ENCODE assay signal across 8 mouse cellular contexts in the genomic region with DNA sequence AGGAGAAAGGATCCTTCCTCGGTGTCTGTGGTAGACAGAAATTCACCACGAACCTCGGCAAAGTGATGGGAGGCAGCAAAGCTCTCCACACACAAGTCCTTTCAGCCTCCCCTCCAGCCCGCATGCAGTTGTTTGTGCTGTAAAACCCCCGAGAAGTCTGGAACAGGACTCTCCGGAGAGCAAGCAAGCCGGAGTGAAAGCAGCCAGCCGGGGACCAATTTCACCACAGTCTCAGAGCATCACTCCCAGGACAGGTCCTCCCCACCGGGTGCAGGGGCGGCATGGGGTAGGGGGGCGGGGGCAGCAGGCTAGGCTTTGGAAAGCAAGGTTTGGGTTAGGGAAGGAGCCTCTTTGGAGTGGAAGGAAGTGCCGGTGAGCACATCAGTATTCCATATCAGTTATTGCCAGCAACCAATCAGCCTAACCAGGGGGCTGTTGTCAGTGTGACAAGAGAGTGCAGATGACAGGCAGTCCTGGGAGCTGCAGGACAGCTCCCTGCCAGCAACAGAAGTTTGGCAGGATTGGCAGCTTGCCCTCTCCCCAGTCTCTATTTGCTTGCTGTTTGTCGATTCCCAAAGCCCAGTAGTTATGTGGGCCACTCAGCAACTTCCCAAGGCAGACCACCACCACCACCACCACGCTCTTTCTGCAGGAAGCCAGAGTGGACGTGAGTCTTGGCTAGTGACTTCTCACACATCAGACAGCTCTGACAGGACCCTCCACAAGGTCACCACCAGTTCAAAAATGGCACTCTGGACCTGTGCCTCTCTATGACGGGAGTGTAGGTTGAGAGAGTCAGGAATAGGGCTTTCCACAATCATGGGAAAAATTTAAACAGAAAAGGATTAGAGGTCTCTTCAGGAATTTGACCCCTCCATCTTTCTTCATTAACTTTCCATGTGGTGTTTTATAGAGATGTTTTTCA.
DNase-seq lines count a peak whose midpoint lies in the region; ATAC-seq and TF ChIP-seq lines count a peak whose summit lies in the region.

No protein-coding gene starts in this region.

- DNase-seq in kidney, adult 8-10 months, result no peak
- DNase-seq in layer of hippocampus, adult 2 months (ENCODE audit: low spot score in 2 of 2), result peak; percentile 16 to 30
- no peak for DNase-seq in gastrocnemius, postnatal 25 days

- peak overlapping the region; percentile 42 for H3K4me2 ChIP-seq in kidney, embryonic 14.5 days (replicated peaks; ENCODE audit: low read depth, low read length)
- H3K4me2 ChIP-seq in forebrain, embryonic 16.5 days (ENCODE audit: low read length), result peak overlapping the region; percentile 87
- H3K4me2 ChIP-seq in midbrain, embryonic 16.5 days (ENCODE audit: low read length), result peak overlapping the region; percentile 76

- H3K4me3 ChIP-seq in kidney, embryonic 14.5 days (ENCODE audit: low read length), result peak overlapping the region; percentile 38
- peak overlapping the region; percentile 16; the same call in 1 of the 2 replicates for H3K4me3 ChIP-seq in brown adipose tissue, adult 24 weeks (ENCODE audit: insufficient read depth, low read depth, low read length)
- peak overlapping the region; percentile 69 for H3K4me3 ChIP-seq in forebrain, embryonic 16.5 days (replicated peaks; ENCODE audit: low read length)
- peak overlapping the region; percentile 67 for H3K4me3 ChIP-seq in layer of hippocampus, adult 2 months
- peak overlapping the region; percentile 55 for H3K4me3 ChIP-seq in midbrain, embryonic 16.5 days (ENCODE audit: low read depth, low read length)

- H3K9ac ChIP-seq in kidney, embryonic 14.5 days (ENCODE audit: low read depth, low read length), result peak overlapping the region; percentile 60; the same call in 1 of the 2 replicates
- peak overlapping the region; percentile 83 for H3K9ac ChIP-seq in forebrain, embryonic 16.5 days (replicated peaks; ENCODE audit: low read depth, low read length)
- peak overlapping the region; percentile 75 for H3K9ac ChIP-seq in midbrain, embryonic 16.5 days (ENCODE audit: low read depth, low read length)

- no peaks in the 10 kb centered on the region for H3K27me3 ChIP-seq in kidney, embryonic 14.5 days (ENCODE audit: control insufficient read depth, insufficient read depth, low read length)
- no peaks in the 10 kb centered on the region for H3K27me3 ChIP-seq in forebrain, embryonic 16.5 days (replicated peaks; ENCODE audit: control insufficient read depth, insufficient read depth, low read length)
- H3K27me3 ChIP-seq in midbrain, embryonic 16.5 days (ENCODE audit: control insufficient read depth, insufficient read depth, low read depth, low read length), result no peaks in the 10 kb centered on the region

- no peak for TF ChIP-seq CTCF in layer of hippocampus, adult 2 months (conservative IDR thresholded peaks at IDR 0.05)

- no peaks in the 10 kb centered on the region for H3K36me3 ChIP-seq in kidney, embryonic 14.5 days (ENCODE audit: control insufficient read depth, insufficient read depth, low read length)
- no peaks in the 10 kb centered on the region for H3K36me3 ChIP-seq in forebrain, embryonic 16.5 days (ENCODE audit: control insufficient read depth, insufficient read depth)
- H3K36me3 ChIP-seq in midbrain, embryonic 16.5 days (ENCODE audit: control insufficient read depth, insufficient read depth, low read length), result no peaks in the 10 kb centered on the region

- peak; percentile 59 for ATAC-seq in kidney, embryonic 14.5 days (ENCODE audit: low FRiP score, low TSS enrichment)
- peak; percentile 78 for ATAC-seq in forebrain, embryonic 16.5 days
- ATAC-seq in midbrain, embryonic 16.5 days, result peak; percentile 84
- no peak for ATAC-seq in inflammation-experienced regulatory T-cells, adult 6 months

- H3K4me1 ChIP-seq in kidney, embryonic 14.5 days (ENCODE audit: control insufficient read depth, insufficient read depth, low read length), result peaks cover 4% of the 10 kb centered on the region; the same call in 1 of the 2 replicates
- H3K4me1 ChIP-seq in brown adipose tissue, adult 24 weeks (ENCODE audit: control insufficient read depth, insufficient read depth, insufficient read length, low read length), result no peaks in the 10 kb centered on the region
- peaks cover 18% of the 10 kb centered on the region for H3K4me1 ChIP-seq in forebrain, embryonic 16.5 days (replicated peaks; ENCODE audit: control insufficient read depth, insufficient read depth, low read length)
- H3K4me1 ChIP-seq in midbrain, embryonic 16.5 days (ENCODE audit: control insufficient read depth, insufficient read depth, low read length), result peaks cover 19% of the 10 kb centered on the region

- 3% methylated on average over 16 of the region's 16 CpGs for WGBS in kidney, embryonic 14.5 days
- WGBS in forebrain, embryonic 16.5 days, result 3% methylated on average over 16 of the region's 16 CpGs
- WGBS in midbrain, embryonic 16.5 days, result 2% methylated on average over 16 of the region's 16 CpGs

- no peaks in the 10 kb centered on the region for H3K9me3 ChIP-seq in kidney, embryonic 14.5 days (ENCODE audit: control insufficient read depth, low read length)
- no peaks in the 10 kb centered on the region for H3K9me3 ChIP-seq in forebrain, embryonic 16.5 days (ENCODE audit: control insufficient read depth, low read length)
- no peaks in the 10 kb centered on the region for H3K9me3 ChIP-seq in midbrain, embryonic 16.5 days (replicated peaks; ENCODE audit: control insufficient read depth, low read length, poor library complexity, severe bottlenecking)

- H3K27ac ChIP-seq in kidney, embryonic 14.5 days (ENCODE audit: low read depth, low read length), result peak overlapping the region; percentile 71
- H3K27ac ChIP-seq in brown adipose tissue, adult 24 weeks (replicated peaks; ENCODE audit: low read depth, low read length), result no peak overlapping the region
- peak overlapping the region; percentile 88 for H3K27ac ChIP-seq in forebrain, embryonic 16.5 days (ENCODE audit: low read length)
- H3K27ac ChIP-seq in layer of hippocampus, adult 2 months, result peak overlapping the region; percentile 92
- peak overlapping the region; percentile 84 for H3K27ac ChIP-seq in midbrain, embryonic 16.5 days (ENCODE audit: low read length)

Comparison
In these comparisons a context has a peak if more than half of its experiments do, and no peak if none do; other contexts are left out.
1. H3K4me3 ChIP-seq: peak in every context shown above with its lines; median percentile 69 in forebrain, embryonic 16.5 days; 67 in layer of hippocampus, adult 2 months; 55 in midbrain, embryonic 16.5 days; 38 in kidney, embryonic 14.5 days; 16 in brown adipose tissue, adult 24 weeks.
2. DNase-seq: peak in layer of hippocampus, adult 2 months (2 of 2); none in kidney, adult 8-10 months (0 of 2) and gastrocnemius, postnatal 25 days (single experiment).
3. Peak in every context shown above with its lines, with median percentiles within 50 percentile points of each other: H3K4me2 ChIP-seq and H3K9ac ChIP-seq.